Mouse (Mus musculus) cortical plate, adult 2 months (tissue): ENCODE results near the gene Ank3.

ENCODE experiments used
- CTCF ChIP-seq: fragments of 200-500 bp; IDR thresholded peaks from 2 replicates; pipeline ENCODE4 v1.5.1; 2011; ENCODE audit warnings: mild to moderate bottlenecking, control low read depth, low read length; ENCODE audit not compliant: insufficient read depth; ENCODE audit errors: extremely low read depth
- POLR2A ChIP-seq: fragments of 200-500 bp; IDR thresholded peaks from 2 replicates; pipeline ENCODE4 v1.6.1; 2011; ENCODE audit warnings: mild to moderate bottlenecking, low read length, control low read depth; ENCODE audit not compliant: insufficient read depth; ENCODE audit errors: extremely low read depth

DNA sequence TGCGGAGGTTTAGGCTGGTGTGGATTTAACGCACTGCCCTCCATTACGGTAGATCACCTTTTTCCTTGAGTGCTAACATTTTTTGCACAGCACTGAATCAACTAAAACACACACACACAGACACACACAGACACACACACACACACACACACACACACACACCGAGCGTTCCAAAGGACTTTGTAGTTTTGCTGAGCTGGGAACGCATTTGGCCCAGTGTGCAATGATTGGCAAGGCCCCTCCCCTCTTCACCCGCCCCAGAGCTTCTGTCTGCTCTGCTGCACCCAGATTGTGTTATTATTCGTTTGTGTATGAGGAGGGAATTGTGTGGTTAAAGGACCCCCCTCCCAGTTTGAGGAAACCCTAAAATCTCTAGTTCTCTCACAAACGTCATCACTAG lies 176.3 kb downstream of the Ank3 start:
- TF ChIP-seq CTCF (no peak), POLR2A (no peak)
